Mouse (Mus musculus) neural tube, embryonic 14.5 days (tissue): ENCODE data around the gene Gm49322. TPM values are rescaled to one million over a fixed set of nuclear protein-coding genes. Genes with fewer than 3 reads are reported as not detected.

Experiments
- ATAC-seq: fragments of 200-750 bp; cut with Nextera tagmentation; 2 replicates; pipeline ENCODE4 v1.8.0; 2017; ENCODE audit warnings: low read depth, mild to moderate bottlenecking, moderate TSS enrichment, moderate library complexity
- H3K27ac ChIP-seq: fragments of 300-500 bp; sonication (generic); 2 replicates; pipeline ENCODE4 v1.5.1; 2014; ENCODE audit warnings: low read depth, mild to moderate bottlenecking, control low read depth, low read length, moderate library complexity, mixed read lengths
- H3K27me3 ChIP-seq: fragments of 300-500 bp; sonication (generic); 2 replicates; pipeline ENCODE4 v1.6.1; 2014; ENCODE audit warnings: low read length; ENCODE audit not compliant: control insufficient read depth, insufficient read depth
- H3K36me3 ChIP-seq: fragments of 300-500 bp; sonication (generic); 2 replicates; pipeline ENCODE4 v1.6.1; 2014; ENCODE audit warnings: low read length, mixed read lengths; ENCODE audit not compliant: control insufficient read depth, insufficient read depth
- H3K4me1 ChIP-seq: fragments of 300-500 bp; sonication (generic); 2 replicates; pipeline ENCODE4 v1.6.1; 2014; ENCODE audit warnings: low read length; ENCODE audit not compliant: control insufficient read depth, insufficient read depth
- H3K4me2 ChIP-seq: fragments of 300-500 bp; sonication (generic); 2 replicates; pipeline ENCODE4 v1.6.1; 2014; ENCODE audit warnings: mild to moderate bottlenecking, low read depth, low read length, control low read depth
- H3K4me3 ChIP-seq: fragments of 300-500 bp; sonication (generic); 2 replicates; pipeline ENCODE4 v1.5.1; 2014; ENCODE audit warnings: low read depth, low read length, control low read depth, mixed read lengths
- H3K9ac ChIP-seq: fragments of 300-500 bp; sonication (generic); replicated peaks from 2 replicates; pipeline ENCODE4 v1.6.1; 2014; ENCODE audit warnings: low read depth, mild to moderate bottlenecking, control low read depth, low read length, mixed read lengths
- H3K9me3 ChIP-seq: fragments of 300-500 bp; sonication (generic); 2 replicates; pipeline ENCODE4 v1.6.1; 2016; ENCODE audit warnings: low read length; ENCODE audit not compliant: control insufficient read depth
- WGBS: fragments of 180-500 bp; shearing (Covaris S2); extraction: QIAGEN DNeasy Blood & Tissue Kit; methylation state at CpG from one replicate; pipeline ENCODE4 v1.1.7; 2014; 5-methylcytosine and 5-hydroxymethylcytosine counted together
- polyA plus RNA-seq: library from polyadenylated mRNA; unstranded; fragments of >200 nt; fragmentation: Nextera tagmentation; extraction: Ambion mirVana; gene quantifications from 2 replicates; pipeline ENCODE4 v1.2.1, GENCODE M21; 2014

The Gm49322 gene
- polyA plus RNA-seq, 1 experiment from 2014 or later, result 0.96 TPM

DNA sequence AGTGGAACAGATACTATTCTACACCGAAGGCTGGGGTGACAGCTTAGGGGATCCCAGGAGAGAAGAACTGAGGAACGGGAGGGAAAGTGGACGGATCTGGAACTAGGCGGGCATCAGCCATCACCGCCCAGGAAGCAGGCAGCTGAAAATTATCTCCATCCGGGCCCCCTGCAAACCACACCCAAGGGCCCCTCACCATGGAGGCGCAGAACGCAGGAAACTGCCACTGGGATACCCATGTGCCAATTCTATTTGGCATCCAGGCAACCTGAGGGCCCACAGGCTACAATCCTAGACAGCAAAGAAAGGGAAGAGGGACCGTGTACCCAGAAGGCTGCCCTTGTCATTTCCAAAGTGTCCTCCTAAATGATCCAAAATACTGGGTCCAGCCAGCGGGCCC lies 35.4 kb upstream of the Gm49322 start:
- no peaks in the 10 kb centered on the region for H3K9me3 ChIP-seq
- H3K4me3 ChIP-seq, result no peak overlapping the region
- no peak for ATAC-seq
- no peak overlapping the region for H3K9ac ChIP-seq
- no peaks in the 10 kb centered on the region; the same call in 1 of the 2 replicates for H3K36me3 ChIP-seq
- H3K4me1 ChIP-seq, result peaks cover 29% of the 10 kb centered on the region
- 92% methylated on average over 10 of the region's 10 CpGs for WGBS
- H3K4me2 ChIP-seq, result no peak overlapping the region
- no peak overlapping the region for H3K27ac ChIP-seq
- H3K27me3 ChIP-seq, result no peaks in the 10 kb centered on the region

GRCm38 (mm10) chr10:80570871-80571836 lies 34.7 kb upstream of the Gm49322 start:
- Histone ChIP-seq H3K4me2 (peak overlapping the region; percentile 32), H3K36me3 (no peaks in the 10 kb centered on the region; the same call in 1 of the 2 replicates), H3K4me3 (no peak overlapping the region), H3K9ac (0 out of 2 replicates have a peak overlapping the region, but pooled peaks have one; percentile 25), H3K27ac (no peak overlapping the region), H3K27me3 (no peaks in the 10 kb centered on the region), H3K9me3 (no peaks in the 10 kb centered on the region), H3K4me1 (peaks cover 35% of the 10 kb centered on the region)
- WGBS, result 23% methylated on average over 30 of the region's 30 CpGs
- no peak for ATAC-seq

DNA sequence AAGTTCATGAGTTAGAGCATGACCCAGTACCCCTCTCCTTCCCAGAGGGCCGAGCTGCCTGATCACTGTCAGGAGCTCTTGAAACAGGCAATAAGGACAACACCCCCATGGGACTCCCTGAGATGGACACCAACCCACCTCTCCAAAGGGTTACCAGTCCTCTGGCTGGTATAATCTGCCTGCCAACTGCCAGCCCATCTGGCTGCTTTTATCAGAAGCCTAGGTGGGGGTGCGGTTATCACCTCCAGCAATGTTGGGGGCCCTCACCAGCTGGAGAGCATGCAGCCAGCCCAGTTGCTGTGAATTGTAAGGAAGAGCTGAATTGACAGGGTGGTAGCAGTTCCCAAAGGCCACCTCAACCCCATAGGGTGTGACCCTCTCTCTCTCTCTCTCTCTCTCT lies 33.3 kb upstream of the Gm49322 start:
- H3K9ac ChIP-seq, result no peak overlapping the region
- no peak overlapping the region for H3K27ac ChIP-seq
- H3K4me3 ChIP-seq, result no peak overlapping the region
- no peak for ATAC-seq
- H3K4me2 ChIP-seq, result no peak overlapping the region
- H3K9me3 ChIP-seq, result no peaks in the 10 kb centered on the region
- H3K36me3 ChIP-seq, result no peaks in the 10 kb centered on the region; the same call in 1 of the 2 replicates
- 93% methylated on average over 2 of the region's 2 CpGs for WGBS
- H3K27me3 ChIP-seq, result no peaks in the 10 kb centered on the region; the same call in 1 of the 2 replicates
- H3K4me1 ChIP-seq, result peaks cover 28% of the 10 kb centered on the region

DNA sequence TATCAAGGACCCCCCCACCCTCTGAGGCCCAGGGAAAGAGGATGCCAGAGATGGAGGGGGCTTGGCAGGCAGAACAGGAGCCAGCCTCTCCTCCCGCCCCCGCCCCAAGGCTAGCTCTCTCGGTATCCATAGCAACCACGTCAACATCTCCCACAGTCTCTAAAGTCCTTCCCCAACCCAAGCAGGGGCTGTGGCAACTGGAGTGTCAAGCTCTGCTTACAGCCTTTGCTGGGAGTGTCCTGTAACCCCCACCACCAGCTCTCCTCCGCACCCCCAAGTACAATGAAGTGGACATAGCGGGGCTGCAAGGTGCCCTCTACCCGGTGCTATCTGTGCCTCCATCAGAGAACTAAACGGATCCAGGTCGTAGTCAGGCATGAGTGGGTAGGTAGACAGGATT lies 31.9 kb upstream of the Gm49322 start:
- H3K9ac ChIP-seq, result no peak overlapping the region; the same call in 1 of the 2 replicates
- WGBS, result 51% methylated on average over 9 of the region's 9 CpGs

DNA sequence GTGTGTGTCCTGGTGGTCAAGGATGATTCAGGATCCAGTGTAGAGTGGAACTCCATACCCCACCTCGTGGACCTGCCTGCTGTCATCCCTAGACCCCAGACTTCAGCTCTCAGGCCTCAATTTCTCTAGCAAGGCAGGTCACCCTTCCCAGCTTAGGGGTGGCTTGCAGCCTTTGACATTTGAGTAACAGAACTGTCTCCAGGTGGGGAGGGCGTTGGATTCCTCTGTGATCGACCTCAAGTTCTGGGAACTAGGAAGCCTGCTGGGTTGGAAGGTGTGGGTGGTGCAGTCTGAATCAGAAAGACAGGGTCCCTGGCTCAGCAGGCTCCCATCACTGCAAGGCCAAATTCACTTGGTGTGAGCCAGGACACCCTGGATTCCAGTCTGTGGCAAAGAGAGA lies 30.9 kb upstream of the Gm49322 start:
- no peaks in the 10 kb centered on the region for H3K36me3 ChIP-seq
- 0 out of 2 replicates have a peak overlapping the region, but pooled peaks have one; percentile 94 for H3K4me2 ChIP-seq
- no peak for ATAC-seq
- H3K9ac ChIP-seq, result no peak overlapping the region
- 83% methylated on average over 3 of the region's 3 CpGs for WGBS
- no peaks in the 10 kb centered on the region; the same call in 1 of the 2 replicates for H3K27me3 ChIP-seq
- peaks cover 32% of the 10 kb centered on the region for H3K4me1 ChIP-seq
- no peak overlapping the region for H3K27ac ChIP-seq
- H3K4me3 ChIP-seq, result no peak overlapping the region
- no peaks in the 10 kb centered on the region for H3K9me3 ChIP-seq

More for the DNA sequence above, 31.9 kb upstream of the Gm49322 start:
- Histone ChIP-seq H3K4me2 (no peak overlapping the region), H3K4me3 (no peak overlapping the region), H3K36me3 (no peaks in the 10 kb centered on the region), H3K27ac (no peak overlapping the region), H3K27me3 (no peaks in the 10 kb centered on the region; the same call in 1 of the 2 replicates), H3K9me3 (no peaks in the 10 kb centered on the region), H3K4me1 (peaks cover 32% of the 10 kb centered on the region)
- no peak for ATAC-seq

GRCm38 (mm10) chr10:80575925-80576324 lies 29.9 kb upstream of the Gm49322 start:
- no peak for ATAC-seq
- H3K4me3 ChIP-seq, result peak overlapping the region; percentile 76
- peaks cover 29% of the 10 kb centered on the region for H3K4me1 ChIP-seq
- no peaks in the 10 kb centered on the region for H3K9me3 ChIP-seq
- no peaks in the 10 kb centered on the region; the same call in 1 of the 2 replicates for H3K27me3 ChIP-seq
- H3K36me3 ChIP-seq, result no peaks in the 10 kb centered on the region
- WGBS, result 15% methylated on average over 17 of the region's 17 CpGs
- H3K4me2 ChIP-seq, result peak overlapping the region; percentile 94
- H3K9ac ChIP-seq, result peak overlapping the region; percentile 76
- no peak overlapping the region for H3K27ac ChIP-seq

- H3K36me3 ChIP-seq, result no peaks in the 10 kb centered on the region
- no peaks in the 10 kb centered on the region for H3K9me3 ChIP-seq
- H3K4me3 ChIP-seq, result peak overlapping the region; percentile 76
- ATAC-seq, result peak; percentile 14; the same call in 1 of the 2 replicates
- no peaks in the 10 kb centered on the region; the same call in 1 of the 2 replicates for H3K27me3 ChIP-seq
- H3K4me2 ChIP-seq, result peak overlapping the region; percentile 94
- H3K4me1 ChIP-seq, result peaks cover 23% of the 10 kb centered on the region
- WGBS, result under 1% methylated on average over 93 of the region's 96 CpGs
- peak overlapping the region; percentile 76 for H3K9ac ChIP-seq
- H3K27ac ChIP-seq, result peak overlapping the region; percentile 85
These were observed 29.2 kb upstream of the Gm49322 start for GRCm38 (mm10) chr10:80576351-80577194.

GRCm38 (mm10) chr10:80577195-80578130 lies 28.4 kb upstream of the Gm49322 start, which contains the start of gene Klf16:
Gene Klf16 (minus strand): TSS chr10:80577321.
- H3K27me3 ChIP-seq, result no peaks in the 10 kb centered on the region; the same call in 1 of the 2 replicates
- H3K4me1 ChIP-seq, result peaks cover 22% of the 10 kb centered on the region
- peak; percentile 75 for ATAC-seq
- H3K9me3 ChIP-seq, result no peaks in the 10 kb centered on the region
- H3K9ac ChIP-seq, result peak within 1 kb of the TSS; percentile 76
- H3K4me3 ChIP-seq, result peak within 1 kb of the TSS; percentile 76
- under 1% methylated on average over 67 of the region's 97 CpGs for WGBS
- no peaks in the 10 kb centered on the region for H3K36me3 ChIP-seq
- H3K27ac ChIP-seq, result peak within 1 kb of the TSS; percentile 85
- peak within 1 kb of the TSS; percentile 94 for H3K4me2 ChIP-seq
